Mouse (Mus musculus) lung, postnatal 10 days (tissue): ENCODE results near the gene Gpr27.

Source experiments
- DNase-seq: peaks from one replicate; pipeline ENCODE4 v3.0.0; 2021

The Gpr27 gene

DNA sequence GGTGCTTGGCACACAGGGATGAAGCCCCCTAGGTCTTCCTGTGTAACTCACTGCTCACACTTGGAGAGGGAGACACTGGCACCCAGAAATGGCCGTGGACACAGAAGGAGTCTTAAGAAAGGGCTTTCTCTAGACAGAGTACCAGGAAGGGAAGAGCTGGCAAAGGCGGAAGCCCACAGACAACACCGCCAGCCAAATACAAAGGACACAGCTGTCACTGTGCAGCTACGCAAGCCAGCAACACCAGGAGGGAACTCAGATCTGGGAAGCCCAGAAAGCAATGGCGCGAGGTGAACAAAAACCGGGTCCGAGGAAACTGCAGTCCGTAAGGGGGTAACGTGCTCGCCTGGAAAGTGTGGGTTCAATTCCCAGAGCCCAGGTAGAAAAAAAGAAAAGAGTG, 14.4 kb upstream of the Gpr27 start:
- DNase-seq, result peak; percentile 31

- no peak for DNase-seq
These were observed 8.5 kb upstream of the Gpr27 start for GRCm38 (mm10) chr6:99683974-99684373.

DNA sequence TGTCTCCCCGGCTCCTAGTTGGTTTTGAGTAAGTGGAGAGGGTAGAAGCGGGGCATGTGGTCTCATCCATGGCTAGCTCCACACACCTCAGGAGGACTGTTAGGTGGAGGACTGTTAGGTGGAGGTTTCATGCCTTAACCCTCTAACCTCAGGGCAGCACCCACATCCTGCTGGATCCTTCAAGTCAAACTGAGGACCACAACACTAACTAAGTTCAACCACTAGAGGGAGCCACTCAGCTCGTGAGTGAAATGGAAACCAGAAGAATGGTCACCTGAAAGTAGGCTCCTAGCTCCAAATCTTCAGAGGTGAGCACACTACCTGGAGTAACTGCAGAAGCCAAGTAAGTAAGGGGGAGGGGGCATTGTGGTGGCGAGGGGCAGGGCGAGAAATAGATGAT, 7.6 kb upstream of the Gpr27 start:
- no peak for DNase-seq

DNA sequence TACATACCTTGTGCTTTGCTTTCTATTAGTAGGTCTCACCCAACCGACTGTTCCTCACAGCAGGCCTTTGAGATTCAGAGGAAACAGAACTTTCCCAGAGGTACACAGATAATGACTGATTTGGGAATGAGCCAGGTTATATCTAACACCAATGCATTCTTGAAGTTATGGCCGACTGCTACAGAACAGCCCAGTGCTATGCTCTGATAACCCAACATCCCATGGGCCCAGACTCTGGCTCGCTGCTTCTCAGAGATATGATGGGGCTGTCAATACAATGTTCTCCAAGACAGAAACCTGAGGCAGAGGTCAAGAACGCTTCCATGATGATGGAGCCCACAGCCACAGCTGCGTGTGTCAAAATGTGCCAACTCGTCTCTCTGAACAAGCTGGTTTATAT, 4.0 kb upstream of the Gpr27 start:
- no peak for DNase-seq

DNA sequence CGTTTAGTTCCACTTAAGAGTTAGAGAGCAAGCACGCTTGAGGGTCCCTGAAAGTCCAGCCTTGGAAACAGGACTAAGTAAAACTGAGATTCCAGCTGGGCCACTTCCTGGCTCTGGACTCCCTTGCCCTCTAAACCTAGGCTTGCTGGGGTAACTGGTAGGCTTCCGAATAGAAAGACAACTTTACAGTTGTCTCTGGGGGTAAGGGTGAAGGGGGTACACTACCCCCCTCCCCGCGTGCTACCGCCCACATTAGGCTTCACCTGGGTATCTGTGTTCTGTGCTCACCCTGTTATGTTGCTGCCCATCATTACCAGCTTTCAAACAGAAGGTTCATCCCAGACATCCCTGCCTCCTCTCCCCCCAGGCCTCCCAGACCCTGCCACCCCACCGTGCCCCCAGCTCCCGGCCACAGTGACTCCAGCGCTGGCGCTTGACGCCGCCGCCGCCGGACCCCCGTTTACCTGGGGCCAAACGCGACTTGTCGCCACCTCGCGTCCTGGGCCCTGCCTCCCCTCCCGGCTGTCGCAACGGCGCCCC, 743 bp upstream of the Gpr27 start:
- no peak for DNase-seq

DNA sequence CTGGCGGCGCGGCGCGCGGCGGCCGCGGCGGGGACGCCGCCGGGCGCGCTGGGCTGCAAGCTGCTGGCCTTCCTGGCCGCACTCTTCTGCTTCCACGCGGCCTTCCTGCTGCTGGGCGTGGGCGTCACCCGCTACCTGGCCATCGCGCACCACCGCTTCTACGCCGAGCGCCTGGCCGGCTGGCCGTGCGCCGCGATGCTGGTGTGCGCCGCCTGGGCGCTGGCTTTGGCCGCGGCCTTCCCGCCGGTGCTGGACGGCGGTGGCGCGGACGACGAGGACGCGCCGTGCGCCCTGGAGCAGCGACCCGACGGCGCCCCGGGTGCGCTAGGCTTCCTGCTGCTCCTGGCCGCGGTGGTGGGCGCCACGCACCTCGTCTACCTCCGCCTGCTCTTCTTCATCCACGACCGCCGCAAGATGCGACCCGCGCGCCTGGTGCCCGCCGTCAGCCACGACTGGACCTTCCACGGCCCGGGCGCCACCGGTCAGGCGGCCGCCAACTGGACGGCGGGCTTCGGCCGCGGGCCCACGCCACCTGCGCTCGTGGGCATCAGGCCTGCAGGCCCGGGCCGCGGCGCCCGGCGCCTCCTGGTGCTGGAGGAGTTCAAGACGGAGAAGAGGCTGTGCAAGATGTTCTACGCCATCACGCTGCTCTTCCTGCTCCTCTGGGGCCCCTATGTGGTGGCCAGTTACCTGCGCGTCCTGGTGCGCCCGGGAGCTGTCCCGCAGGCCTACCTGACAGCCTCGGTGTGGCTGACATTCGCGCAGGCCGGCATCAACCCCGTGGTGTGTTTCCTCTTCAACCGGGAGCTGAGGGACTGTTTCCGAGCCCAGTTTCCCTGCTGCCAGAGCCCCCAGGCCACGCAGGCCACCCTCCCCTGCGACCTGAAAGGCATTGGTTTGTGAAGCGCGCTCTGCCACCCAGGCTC, 700 bp downstream of the Gpr27 start:
- peak; percentile 9 for DNase-seq

DNA sequence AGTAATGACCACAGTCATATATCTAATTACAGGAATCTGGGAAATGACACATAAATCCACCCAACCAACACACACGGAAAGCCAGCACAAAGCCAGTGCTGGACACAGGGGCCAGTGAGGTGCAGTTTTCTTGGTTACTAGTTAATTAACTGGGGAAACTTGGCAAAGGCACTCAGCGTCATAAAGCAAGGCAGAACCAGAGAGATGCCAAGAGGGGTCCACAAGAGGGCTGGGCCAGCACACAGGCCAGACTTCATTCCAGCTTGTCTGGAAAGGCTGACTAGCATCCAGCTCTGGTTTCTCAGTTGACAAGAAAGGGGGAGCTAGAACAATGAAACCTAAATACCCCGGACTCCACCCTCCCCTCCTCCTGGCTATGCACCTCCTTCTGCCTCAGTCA, 8.0 kb downstream of the Gpr27 start:
- no peak for DNase-seq

GRCm38 (mm10) chr6:99711576-99712101, 19.2 kb downstream of the Gpr27 start:
- DNase-seq, result no peak

- DNase-seq, result no peak
These were observed 20.8 kb downstream of the Gpr27 start for GRCm38 (mm10) chr6:99713256-99713655.

- no peak for DNase-seq
These were observed 22.7 kb downstream of the Gpr27 start for GRCm38 (mm10) chr6:99715191-99715590.

DNA sequence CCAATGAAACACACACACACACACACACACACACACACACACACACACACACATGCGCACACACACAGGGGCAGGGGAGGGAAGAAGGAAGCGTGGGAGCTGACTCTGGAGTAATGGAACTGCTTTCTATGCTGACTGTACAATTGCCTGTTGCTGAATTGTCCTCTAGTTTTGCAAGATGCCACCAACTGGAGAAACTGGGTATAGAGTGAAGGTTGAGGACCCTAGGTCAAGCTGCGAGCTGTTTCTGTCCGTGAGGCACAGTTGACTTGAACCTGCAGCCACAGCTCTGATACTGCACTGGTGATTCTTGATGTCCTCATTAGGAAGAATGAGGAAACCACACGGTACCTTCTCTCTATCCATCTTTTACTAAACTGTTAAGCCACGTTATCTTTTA, 23.4 kb downstream of the Gpr27 start:
- DNase-seq, result no peak

DNA sequence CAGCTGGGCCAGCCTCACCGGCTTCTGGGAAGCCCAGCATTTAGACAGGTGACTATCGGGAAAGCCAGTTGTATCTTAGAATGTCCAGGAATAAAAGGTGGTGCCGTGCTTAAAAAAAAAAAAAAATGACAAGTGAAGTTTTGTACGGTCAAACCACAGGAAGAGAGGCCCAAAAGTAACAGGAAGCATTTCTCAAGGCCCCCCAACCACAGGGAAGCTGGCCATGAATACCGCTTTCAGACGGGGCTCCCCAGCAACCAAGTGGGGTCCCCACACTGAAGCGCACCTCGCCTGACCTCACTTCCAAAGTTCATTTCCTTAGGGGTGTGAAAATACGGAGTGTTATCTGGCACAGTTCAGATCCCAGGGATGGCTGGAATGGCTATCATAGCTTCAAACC, 28.6 kb downstream of the Gpr27 start:
- no peak for DNase-seq

- no peak for DNase-seq
These were observed 29.9 kb downstream of the Gpr27 start for GRCm38 (mm10) chr6:99722390-99722789.

DNA sequence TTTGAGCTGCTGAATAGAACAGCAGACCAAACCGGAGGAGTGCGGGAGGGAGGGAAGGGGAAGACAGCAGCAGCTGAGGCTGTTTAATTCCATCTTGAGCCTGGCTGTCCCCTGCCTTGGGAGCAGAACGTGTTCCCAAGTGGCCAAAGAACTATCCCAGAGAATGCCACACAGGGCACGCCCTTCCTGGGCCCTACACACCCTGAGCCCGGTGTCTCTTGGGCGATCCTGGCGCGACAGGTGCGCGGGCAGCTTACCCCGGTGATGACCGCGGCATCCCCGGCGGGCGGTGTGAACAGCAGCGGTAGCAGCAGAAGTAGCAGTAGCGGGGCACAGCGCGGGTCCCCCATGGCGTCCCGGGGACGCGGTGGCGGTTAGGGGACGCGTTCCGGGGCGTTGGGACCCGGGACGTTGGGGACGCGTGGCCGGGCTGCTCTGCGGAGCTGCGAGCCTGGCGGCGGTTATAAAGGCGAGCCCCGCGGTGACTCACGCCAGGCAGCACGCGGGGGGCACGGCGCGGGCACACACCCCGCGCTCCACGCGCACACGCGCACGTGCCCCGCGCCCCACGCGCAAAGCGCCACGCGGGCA, 33.6 kb downstream of the Gpr27 start, which contains the start of gene Prok2:
Gene Prok2, minus strand, starts transcription at position 422 of the 591 bp plus-strand sequence.
- peak; percentile 1 for DNase-seq

DNA sequence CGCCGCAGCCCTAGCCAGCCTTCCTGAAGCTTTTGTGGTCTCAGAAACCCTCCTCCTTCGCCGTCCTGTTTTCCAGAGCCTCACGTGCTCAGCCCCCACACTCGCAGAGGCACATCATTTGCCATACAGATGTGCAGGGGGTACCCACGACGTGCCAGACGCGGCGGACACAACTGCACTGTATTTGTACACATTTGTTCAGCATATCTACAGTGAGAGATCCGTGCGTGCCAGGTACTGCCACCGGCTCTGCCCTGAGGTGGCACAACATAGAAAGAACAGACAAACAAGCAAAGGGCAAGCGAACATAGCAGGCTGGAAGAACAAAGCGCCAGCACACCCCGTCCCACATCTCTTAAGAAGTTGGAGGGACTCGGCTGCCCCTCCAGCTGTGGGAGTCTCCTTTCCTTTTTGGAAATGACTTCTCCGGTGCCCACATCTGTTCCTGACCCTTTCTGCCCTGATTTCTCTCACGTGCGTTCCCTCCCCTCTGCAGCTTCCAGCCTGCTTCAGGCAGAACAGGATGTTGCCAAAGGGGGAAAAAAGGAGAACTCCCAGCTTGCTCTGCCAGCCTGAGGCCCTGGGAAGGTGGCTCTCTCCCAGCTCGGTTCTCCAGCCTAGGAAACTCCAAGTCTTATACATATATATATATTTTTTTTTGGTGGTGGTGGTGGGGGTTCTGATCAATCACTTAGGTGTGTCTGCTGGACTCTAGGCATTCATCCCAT, 34.3 kb downstream of the Gpr27 start:
- DNase-seq, result peak; percentile 2

- no peak for DNase-seq
These were observed 37.4 kb downstream of the Gpr27 start for GRCm38 (mm10) chr6:99729853-99730252.

- no peak for DNase-seq
These were observed 39.4 kb downstream of the Gpr27 start for GRCm38 (mm10) chr6:99731926-99732325.

GRCm38 (mm10) chr6:99732673-99733072, 40.2 kb downstream of the Gpr27 start:
- DNase-seq, result no peak

DNA sequence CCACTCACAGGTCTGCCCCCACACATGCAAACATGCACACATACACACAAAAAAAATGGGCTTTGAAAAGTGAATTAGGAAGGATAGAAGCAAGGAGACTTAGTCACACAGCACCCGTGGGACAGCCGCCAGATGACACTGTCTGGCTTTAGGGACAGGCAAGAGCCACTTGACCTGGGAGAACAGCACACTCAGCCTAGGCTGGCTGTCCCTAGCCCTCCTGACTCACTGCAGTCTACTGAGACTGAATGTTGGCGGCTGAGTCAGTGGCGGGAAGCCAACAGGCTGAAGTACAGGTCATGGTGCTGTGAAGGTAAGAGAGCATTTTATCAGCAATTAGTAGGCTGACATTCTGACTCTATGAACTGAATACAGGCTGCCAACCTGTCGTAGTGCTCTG, 42.2 kb downstream of the Gpr27 start:
- no peak for DNase-seq

GRCm38 (mm10) chr6:99742866-99743265, 50.4 kb downstream of the Gpr27 start:
- DNase-seq, result no peak
